Mouse (Mus musculus) C2C12 (cell line): Measurements from ENCODE around the gene Larp1. TPM values are rescaled to one million over a fixed set of nuclear protein-coding genes. Genes with fewer than 3 reads are reported as not detected.

Experiments used
- H3K27me3 ChIP-seq: one replicate; pipeline ENCODE4 v1.6.1; 2011; ENCODE audit not compliant: control insufficient read depth, insufficient read depth, insufficient read length
- H3K36me3 ChIP-seq: one replicate; pipeline ENCODE4 v1.6.1; 2011; ENCODE audit not compliant: control insufficient read depth, insufficient read depth
- H3K4me3 ChIP-seq: one replicate; pipeline ENCODE4 v1.5.1; 2011; ENCODE audit warnings: mild to moderate bottlenecking, control low read depth; ENCODE audit not compliant: poor library complexity, insufficient read depth, severe bottlenecking
- H3K79me2 ChIP-seq: one replicate; pipeline ENCODE4 v1.6.1; 2011; ENCODE audit not compliant: control insufficient read depth, insufficient read depth
- H3K79me3 ChIP-seq: one replicate; pipeline ENCODE4 v1.6.1; 2011; ENCODE audit warnings: low read depth, control low read depth
- H3ac ChIP-seq: one replicate; pipeline ENCODE3; 2011; ENCODE audit warnings: low read depth; ENCODE audit not compliant: control insufficient read depth, insufficient read length
- CEBPB ChIP-seq: IDR thresholded peaks from one replicate; pipeline ENCODE4 v1.6.1; 2011; ENCODE audit warnings: low read depth, mild to moderate bottlenecking, control low read depth, moderate library complexity
- CTCF ChIP-seq: IDR thresholded peaks from one replicate; pipeline ENCODE4 v1.5.1; 2011; ENCODE audit not compliant: control insufficient read depth, insufficient read depth, insufficient read length
- FOSL1 ChIP-seq: IDR thresholded peaks from one replicate; pipeline ENCODE4 v1.8.0; 2011; ENCODE audit warnings: mild to moderate bottlenecking, low read length; ENCODE audit not compliant: poor library complexity, insufficient read depth, severe bottlenecking
- MAX ChIP-seq: IDR thresholded peaks from one replicate; pipeline ENCODE4 v1.6.1; 2011; ENCODE audit warnings: mild to moderate bottlenecking, control low read depth
- MYOD1 ChIP-seq: IDR thresholded peaks from one replicate; pipeline ENCODE4 v1.6.1; 2011; ENCODE audit warnings: low read depth; ENCODE audit not compliant: control insufficient read depth, insufficient read length
- MYOG ChIP-seq: IDR thresholded peaks from one replicate; pipeline ENCODE4 v1.6.1; 2011; ENCODE audit not compliant: control insufficient read depth, insufficient read length; ENCODE audit errors: extremely low read depth
- USF1 ChIP-seq: IDR thresholded peaks from one replicate; pipeline ENCODE4 v1.6.1; 2011; ENCODE audit warnings: low read depth, mild to moderate bottlenecking, control low read depth, moderate library complexity
- polyA plus RNA-seq: library from polyadenylated mRNA; unstranded; fragments of >200 nt; fragmentation: generic; extraction: Trizol; gene quantifications from one replicate; pipeline ENCODE4 v1.2.1, GENCODE M21; 2012; ENCODE audit warnings: missing spikeins

Gene Larp1
- polyA plus RNA-seq, 1 experiment: 59.4 TPM

DNA sequence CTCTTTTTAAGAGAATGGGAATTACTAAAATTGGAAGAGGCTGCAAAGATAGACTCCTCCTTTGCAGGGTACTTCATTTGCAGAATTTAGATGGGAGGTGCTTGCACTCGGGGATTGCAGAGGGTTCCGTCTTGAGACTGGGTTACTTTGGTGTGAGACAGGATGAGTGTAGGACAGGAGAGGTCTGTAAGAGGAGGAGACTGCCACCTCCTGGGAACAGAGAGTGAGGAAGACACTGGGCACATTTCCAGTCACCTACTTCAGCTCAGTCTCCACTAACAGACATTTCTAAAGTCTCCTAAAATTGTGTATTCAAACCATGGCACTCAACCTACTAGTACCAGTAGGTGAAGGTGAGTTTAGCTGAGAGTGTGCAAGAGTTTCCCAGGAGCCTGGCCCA, 9.4 kb downstream of the Larp1 start:
- no peaks in the 10 kb centered on the region for H3K36me3 ChIP-seq
- H3K79me3 ChIP-seq: peaks cover 100% of the 10 kb centered on the region
- no peak overlapping the region for H3ac ChIP-seq
- no peak overlapping the region for H3K4me3 ChIP-seq
- H3K79me2 ChIP-seq: peaks cover 100% of the 10 kb centered on the region
- TF ChIP-seq FOSL1: no peak
- no peak for TF ChIP-seq MYOG
- no peak for TF ChIP-seq CEBPB
- no peak for TF ChIP-seq USF1
- no peak for TF ChIP-seq CTCF
- no peak for TF ChIP-seq MAX
- TF ChIP-seq MYOD1: no peak
- no peaks in the 10 kb centered on the region for H3K27me3 ChIP-seq

DNA sequence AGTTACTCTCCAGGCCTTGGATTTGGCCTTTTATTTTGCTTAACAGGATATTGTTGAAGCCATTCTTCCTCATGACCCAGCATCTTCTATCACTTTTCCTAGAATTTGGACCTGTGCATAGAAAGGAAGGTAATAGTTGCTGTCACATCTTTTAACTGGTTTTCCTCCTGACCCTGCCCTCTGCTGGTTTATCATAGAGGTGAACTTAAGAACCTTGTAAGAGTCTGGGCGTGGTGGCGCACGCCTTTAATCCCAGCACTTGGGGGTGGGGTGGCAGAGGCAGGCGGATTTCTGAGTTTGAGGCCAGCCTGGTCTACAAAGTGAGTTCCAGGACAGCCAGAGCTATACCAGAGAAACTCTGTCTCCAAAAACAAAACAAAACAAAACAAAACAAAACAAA, 9.8 kb downstream of the Larp1 start:
- peaks cover 100% of the 10 kb centered on the region for H3K79me2 ChIP-seq
- H3K79me3 ChIP-seq: peaks cover 100% of the 10 kb centered on the region
- no peak overlapping the region for H3ac ChIP-seq
- no peak overlapping the region for H3K4me3 ChIP-seq
- H3K27me3 ChIP-seq: no peaks in the 10 kb centered on the region
- H3K36me3 ChIP-seq: no peaks in the 10 kb centered on the region
- TF ChIP-seq USF1 (no peak), MAX (no peak), FOSL1 (no peak), CTCF (no peak), MYOG (no peak), MYOD1 (no peak), CEBPB (no peak)

DNA sequence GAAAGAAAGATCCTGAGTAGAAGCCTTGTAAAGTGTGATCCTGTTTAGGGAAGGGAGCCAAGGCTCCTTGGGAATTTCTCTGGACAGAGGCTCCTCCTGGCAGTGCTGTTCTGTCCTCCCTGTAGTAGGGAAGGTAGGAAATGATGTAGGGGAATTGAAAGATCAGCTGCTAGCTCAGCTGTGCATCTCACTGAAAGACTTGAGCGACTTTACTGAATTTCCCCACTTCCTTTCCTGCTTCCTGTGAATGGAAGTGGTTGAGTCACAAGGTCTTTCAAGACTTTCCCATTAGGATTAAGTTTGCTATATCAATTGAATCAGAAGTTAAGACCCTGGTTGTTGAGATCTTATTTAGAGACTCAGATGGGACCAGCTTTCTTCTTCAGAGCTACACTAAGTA, 12.2 kb downstream of the Larp1 start:
- H3K79me3 ChIP-seq: peaks cover 100% of the 10 kb centered on the region
- no peaks in the 10 kb centered on the region for H3K36me3 ChIP-seq
- no peak overlapping the region for H3K4me3 ChIP-seq
- H3K79me2 ChIP-seq: peaks cover 100% of the 10 kb centered on the region
- H3K27me3 ChIP-seq: no peaks in the 10 kb centered on the region
- TF ChIP-seq CEBPB (no peak), CTCF (no peak), USF1 (no peak), MYOD1 (no peak), FOSL1 (no peak), MYOG (no peak), MAX (no peak)
- no peak overlapping the region for H3ac ChIP-seq

DNA sequence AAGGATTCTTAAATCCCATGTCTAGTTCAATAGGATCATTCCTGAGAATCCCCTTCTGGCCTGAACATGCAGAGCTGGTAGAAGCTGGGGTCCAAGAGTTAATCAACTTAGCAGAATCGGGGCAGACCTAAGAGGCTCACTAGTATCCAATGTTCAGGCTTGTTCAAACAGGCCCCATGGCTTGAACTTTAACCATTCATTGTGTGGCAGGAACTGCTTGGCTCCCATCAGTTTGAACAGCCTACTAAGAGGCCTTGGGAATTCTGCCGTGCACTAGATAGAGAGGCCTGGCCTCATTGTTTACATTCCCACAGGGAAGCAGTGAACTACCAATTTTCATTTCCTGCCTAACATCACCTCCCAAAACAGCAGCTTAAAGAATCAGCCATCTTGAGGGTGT, 12.8 kb downstream of the Larp1 start:
- Histone ChIP-seq H3K4me3 (no peak overlapping the region), H3K79me2 (peaks cover 100% of the 10 kb centered on the region), H3K27me3 (no peaks in the 10 kb centered on the region), H3ac (no peak overlapping the region), H3K36me3 (no peaks in the 10 kb centered on the region), H3K79me3 (peaks cover 100% of the 10 kb centered on the region)
- no peak for TF ChIP-seq FOSL1
- no peak for TF ChIP-seq USF1
- TF ChIP-seq CEBPB: no peak
- no peak for TF ChIP-seq MYOD1
- no peak for TF ChIP-seq CTCF
- no peak for TF ChIP-seq MAX
- no peak for TF ChIP-seq MYOG

DNA sequence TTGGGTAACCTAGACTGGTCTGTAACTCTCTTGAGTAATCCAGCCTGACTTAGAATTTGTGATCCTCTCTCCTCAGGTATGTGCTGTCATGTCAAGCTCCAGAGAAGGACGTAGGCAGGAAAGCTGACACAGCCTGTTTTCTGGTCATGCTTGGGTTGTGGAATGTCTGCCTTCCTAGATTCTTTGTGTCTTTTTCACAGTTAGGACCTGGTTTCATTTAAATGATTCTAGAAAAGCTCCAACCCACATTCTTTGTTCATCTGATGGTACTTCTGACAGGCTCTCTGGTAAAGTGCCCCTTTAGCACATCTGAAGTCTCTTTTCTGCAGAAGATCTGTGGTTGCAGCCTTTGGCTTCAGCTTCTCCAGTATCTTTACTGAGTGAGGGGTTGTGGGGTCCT, 15.4 kb downstream of the Larp1 start:
- no peak for TF ChIP-seq FOSL1
- TF ChIP-seq CEBPB: no peak
- no peak for TF ChIP-seq CTCF
- no peak for TF ChIP-seq USF1
- no peak for TF ChIP-seq MAX
- Histone ChIP-seq H3K79me2 (peaks cover 100% of the 10 kb centered on the region), H3K79me3 (peaks cover 98% of the 10 kb centered on the region), H3K27me3 (no peaks in the 10 kb centered on the region), H3K36me3 (peaks cover 11% of the 10 kb centered on the region), H3K4me3 (no peak overlapping the region), H3ac (no peak overlapping the region)

DNA sequence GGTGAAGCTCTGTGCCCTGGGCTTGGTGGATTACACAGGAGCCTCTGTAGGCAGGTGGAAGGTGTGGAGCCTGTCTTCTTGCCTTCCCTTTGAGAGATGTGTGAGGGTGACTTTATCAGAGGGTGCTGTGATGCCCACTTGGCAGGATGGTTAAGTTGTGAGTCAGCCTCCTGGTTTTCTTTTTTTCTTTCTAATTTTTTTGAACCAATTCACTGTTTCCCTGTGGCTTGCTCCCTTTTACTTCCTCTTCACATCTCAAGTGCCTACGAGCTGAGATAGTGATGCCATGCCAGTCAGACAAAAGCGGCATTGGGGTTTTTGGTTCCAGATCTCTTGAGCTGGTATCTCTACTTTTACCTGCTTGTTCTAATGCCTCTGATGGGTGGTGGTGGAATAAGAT, 15.8 kb downstream of the Larp1 start:
- Histone ChIP-seq H3K79me3 (peaks cover 98% of the 10 kb centered on the region), H3ac (peak overlapping the region; percentile 9), H3K36me3 (peaks cover 14% of the 10 kb centered on the region), H3K4me3 (no peak overlapping the region), H3K27me3 (no peaks in the 10 kb centered on the region), H3K79me2 (peaks cover 100% of the 10 kb centered on the region)
- no peak for TF ChIP-seq FOSL1
- no peak for TF ChIP-seq MAX
- TF ChIP-seq CTCF: no peak
